Mouse (Mus musculus) intestine, postnatal 0 days (tissue): ENCODE measurements around the gene Wdr34. TPM values are rescaled to one million over a fixed set of nuclear protein-coding genes. Genes with fewer than 3 reads are reported as not detected.
A peak's percentile ranks its signal among the peaks of the same experiment; 100 is the strongest.

Experiments used
- ATAC-seq: fragments of 200-750 bp; cut with Nextera tagmentation; 2 replicates; pipeline ENCODE4 v1.8.0; 2017; ENCODE audit warnings: mild to moderate bottlenecking, moderate TSS enrichment, moderate library complexity
- H3K27ac ChIP-seq: fragments of 300-500 bp; sonication (generic); 2 replicates; pipeline ENCODE4 v1.5.1; 2014; ENCODE audit warnings: mild to moderate bottlenecking, low read depth, low read length, moderate library complexity
- H3K27me3 ChIP-seq: fragments of 300-500 bp; sonication (generic); replicated peaks from 2 replicates; pipeline ENCODE4 v1.6.1; 2014; ENCODE audit warnings: low read length, mixed read lengths; ENCODE audit not compliant: control insufficient read depth, insufficient read depth
- H3K36me3 ChIP-seq: fragments of 300-500 bp; sonication (generic); 2 replicates; pipeline ENCODE4 v1.6.1; 2014; ENCODE audit warnings: mild to moderate bottlenecking, moderate library complexity; ENCODE audit not compliant: control insufficient read depth, insufficient read depth
- H3K4me1 ChIP-seq: fragments of 300-500 bp; sonication (generic); replicated peaks from 2 replicates; pipeline ENCODE4 v1.6.1; 2014; ENCODE audit warnings: antibody characterized with exemption, low read length, mixed read lengths; ENCODE audit not compliant: control insufficient read depth, insufficient read depth
- H3K4me2 ChIP-seq: fragments of 300-500 bp; sonication (generic); replicated peaks from 2 replicates; pipeline ENCODE4 v1.6.1; 2014; ENCODE audit warnings: low read depth, mild to moderate bottlenecking, moderate library complexity
- H3K4me3 ChIP-seq: fragments of 300-500 bp; sonication (generic); 2 replicates; pipeline ENCODE4 v1.5.1; 2014; ENCODE audit warnings: low read depth, low read length
- H3K9ac ChIP-seq: fragments of 300-500 bp; sonication (generic); 2 replicates; pipeline ENCODE4 v1.6.1; 2014; ENCODE audit warnings: mild to moderate bottlenecking, low read depth, low read length
- H3K9me3 ChIP-seq: fragments of 300-500 bp; sonication (generic); 2 replicates; pipeline ENCODE4 v1.6.1; 2016; ENCODE audit warnings: mixed run types; ENCODE audit not compliant: control insufficient read depth
- CTCF ChIP-seq: sonication (generic); IDR thresholded peaks from 2 replicates; pipeline ENCODE4 v1.5.1; 2016; ENCODE audit warnings: low read depth, mild to moderate bottlenecking, control low read depth, antibody characterized with exemption, moderate library complexity
- WGBS: fragments of 180-500 bp; shearing (Covaris S2); extraction: QIAGEN DNeasy Blood & Tissue Kit; methylation state at CpG from one replicate; pipeline ENCODE4 v1.1.7; 2014; 5-methylcytosine and 5-hydroxymethylcytosine counted together
- polyA plus RNA-seq: library from polyadenylated mRNA; unstranded; fragments of >200 nt; fragmentation: Nextera tagmentation; extraction: Ambion mirVana; gene quantifications from 2 replicates; pipeline ENCODE4 v1.2.1, GENCODE M21; 2015

The Wdr34 gene
- polyA plus RNA-seq, 1 experiment from 2014 or later = 5.9 TPM

- Histone ChIP-seq H3K36me3 (no peaks in the 10 kb centered on the region), H3K9ac (no peak overlapping the region), H3K9me3 (no peaks in the 10 kb centered on the region), H3K27me3 (no peaks in the 10 kb centered on the region), H3K4me3 (peak overlapping the region; percentile 47), H3K4me1 (no peaks in the 10 kb centered on the region), H3K4me2 (peak overlapping the region; percentile 91), H3K27ac (no peak overlapping the region)
- no peak for TF ChIP-seq CTCF
- peak; percentile 31; the same call in 1 of the 2 replicates for ATAC-seq
- WGBS = 16% methylated on average over 10 of the region's 10 CpGs
Measured at GRCm38 (mm10) chr2:30078349-30078712, 29.6 kb upstream of the Wdr34 start.

GRCm38 (mm10) chr2:30077502-30078348 is 29.0 kb upstream of the Wdr34 start, which contains the start of gene Pkn3:
Gene Pkn3 (plus strand): TSS chr2:30077684.
- Histone ChIP-seq H3K4me2 (peak within 1 kb of the TSS; percentile 91), H3K9ac (peak within 1 kb of the TSS; percentile 38), H3K4me3 (peak within 1 kb of the TSS; percentile 47), H3K36me3 (no peaks in the 10 kb centered on the region; the same call in 1 of the 2 replicates), H3K27me3 (no peaks in the 10 kb centered on the region), H3K4me1 (no peaks in the 10 kb centered on the region), H3K27ac (peak within 1 kb of the TSS; percentile 58), H3K9me3 (no peaks in the 10 kb centered on the region)
- WGBS = under 1% methylated on average over 53 of the region's 53 CpGs
- ATAC-seq = peak; percentile 77
- peak; percentile 100 for TF ChIP-seq CTCF

- no peak overlapping the region for H3K27ac ChIP-seq
- no peaks in the 10 kb centered on the region for H3K27me3 ChIP-seq
- peak overlapping the region; percentile 38; the same call in 1 of the 2 replicates for H3K9ac ChIP-seq
Measured at GRCm38 (mm10) chr2:30076959-30077358, 28.3 kb upstream of the Wdr34 start.

GRCm38 (mm10) chr2:30076439-30076838 is 27.8 kb upstream of the Wdr34 start:
- TF ChIP-seq CTCF = no peak
- H3K4me3 ChIP-seq = no peak overlapping the region
- no peaks in the 10 kb centered on the region for H3K9me3 ChIP-seq
- H3K27me3 ChIP-seq = no peaks in the 10 kb centered on the region
- no peak overlapping the region for H3K27ac ChIP-seq
- H3K9ac ChIP-seq = no peak overlapping the region
- H3K36me3 ChIP-seq = peaks cover 4% of the 10 kb centered on the region; the same call in 1 of the 2 replicates
- H3K4me1 ChIP-seq = no peaks in the 10 kb centered on the region
- WGBS = 92% methylated on average over 8 of the region's 9 CpGs
- ATAC-seq = no peak
- H3K4me2 ChIP-seq = no peak overlapping the region

More at GRCm38 (mm10) chr2:30076959-30077358, 28.3 kb upstream of the Wdr34 start:
- TF ChIP-seq CTCF = no peak
- ATAC-seq = peak; percentile 33
- Histone ChIP-seq H3K9me3 (no peaks in the 10 kb centered on the region), H3K4me2 (peak overlapping the region; percentile 91), H3K4me3 (no peak overlapping the region), H3K4me1 (no peaks in the 10 kb centered on the region), H3K36me3 (peaks cover 4% of the 10 kb centered on the region; the same call in 1 of the 2 replicates)
- WGBS = 53% methylated on average over 6 of the region's 6 CpGs

GRCm38 (mm10) chr2:30075625-30076024 is 26.9 kb upstream of the Wdr34 start:
- no peaks in the 10 kb centered on the region for H3K9me3 ChIP-seq
- 30% methylated on average over 3 of the region's 3 CpGs for WGBS
- H3K4me2 ChIP-seq = no peak overlapping the region
- H3K36me3 ChIP-seq = peaks cover 4% of the 10 kb centered on the region; the same call in 1 of the 2 replicates
- H3K4me3 ChIP-seq = no peak overlapping the region
- no peaks in the 10 kb centered on the region for H3K27me3 ChIP-seq
- no peak for TF ChIP-seq CTCF
- no peak for ATAC-seq
- no peaks in the 10 kb centered on the region for H3K4me1 ChIP-seq
- H3K9ac ChIP-seq = no peak overlapping the region
- no peak overlapping the region for H3K27ac ChIP-seq

GRCm38 (mm10) chr2:30073285-30073684 is 24.6 kb upstream of the Wdr34 start:
- no peaks in the 10 kb centered on the region for H3K9me3 ChIP-seq
- no peaks in the 10 kb centered on the region for H3K4me1 ChIP-seq
- H3K27me3 ChIP-seq = no peaks in the 10 kb centered on the region
- no peak overlapping the region for H3K27ac ChIP-seq
- H3K4me3 ChIP-seq = no peak overlapping the region
- no peak for TF ChIP-seq CTCF
- 70% methylated on average over 3 of the region's 3 CpGs for WGBS
- no peak for ATAC-seq
- H3K4me2 ChIP-seq = no peak overlapping the region
- peaks cover 16% of the 10 kb centered on the region for H3K36me3 ChIP-seq
- H3K9ac ChIP-seq = no peak overlapping the region
